Mouse (Mus musculus) embryo, embryonic 11.5 days (tissue): ENCODE measurements around the gene Slc25a21.

ENCODE experiments used
- DNase-seq: peaks from one replicate; pipeline ENCODE4 v3.0.0-alpha.2; 2012; ENCODE audit warnings: low read depth, low spot score

The Slc25a21 gene

GRCm38 (mm10) chr12:56691427-56692079 lies 505.7 kb downstream of the Slc25a21 start, which contains the start of gene Pax9:
Pax9 (plus strand) TSS chr12:56691767.
- DNase-seq = no peak

DNA sequence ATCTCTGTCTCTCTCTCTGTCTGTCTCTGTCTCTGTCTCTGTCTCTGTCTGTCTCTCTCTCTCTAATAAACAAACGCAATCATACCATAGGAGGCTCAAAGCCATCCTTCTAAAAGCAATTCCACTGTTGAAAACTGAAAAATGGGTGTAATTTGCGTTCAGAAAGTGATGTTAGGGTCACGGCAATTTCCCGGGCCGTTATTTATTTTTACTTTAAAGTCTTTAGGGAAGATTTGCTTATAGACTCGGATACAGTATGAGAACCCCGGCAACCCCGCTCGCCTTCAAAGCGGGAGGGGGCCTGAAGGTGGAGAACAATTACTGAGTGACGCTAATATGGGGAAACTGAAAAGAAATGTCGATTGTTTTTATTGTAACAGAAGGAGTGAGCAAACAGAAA lies 506.3 kb downstream of the Slc25a21 start:
- no peak for DNase-seq

DNA sequence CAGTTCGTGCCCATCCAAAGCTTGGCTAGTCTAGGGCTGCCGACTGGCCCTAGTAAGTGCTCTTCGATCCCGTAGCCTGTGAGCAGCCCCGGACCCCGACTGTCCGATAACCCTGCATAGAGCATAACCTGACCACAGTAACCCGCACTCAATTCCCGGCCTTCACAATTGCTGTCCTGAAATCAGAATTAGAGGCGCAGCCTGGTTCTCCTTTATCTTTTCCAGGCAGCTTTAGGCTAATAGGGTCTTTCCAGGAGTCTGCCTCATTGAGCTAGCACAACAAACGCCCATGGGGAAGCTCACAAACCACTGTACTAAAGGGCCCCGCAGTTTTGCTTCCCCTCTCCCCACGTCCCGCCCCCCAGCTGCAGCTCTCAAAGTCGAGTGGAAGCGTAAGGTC lies 506.9 kb downstream of the Slc25a21 start:
- DNase-seq = no peak

DNA sequence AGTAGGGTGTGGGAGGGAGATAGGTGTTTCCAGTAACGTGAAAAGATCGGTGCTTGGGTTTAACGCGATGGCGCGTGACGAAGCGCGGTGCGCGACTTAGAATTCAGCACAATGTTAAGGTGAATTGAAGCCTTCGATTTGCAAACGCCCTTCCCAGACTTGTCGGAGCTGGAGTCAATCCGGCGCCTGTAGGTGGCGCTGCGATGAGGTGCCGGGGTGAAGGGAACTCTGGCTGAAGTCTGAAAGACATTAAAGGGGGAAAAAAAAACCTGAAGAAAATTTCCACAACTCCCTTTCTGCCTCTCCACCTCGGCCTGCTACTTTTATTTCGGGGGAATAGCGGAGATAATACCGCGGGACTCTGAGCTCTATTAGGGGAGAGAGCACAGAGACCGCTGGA lies 507.5 kb downstream of the Slc25a21 start:
- peak; percentile 67 for DNase-seq

GRCm38 (mm10) chr12:56689331-56689730 lies 507.9 kb downstream of the Slc25a21 start:
- DNase-seq = no peak

DNA sequence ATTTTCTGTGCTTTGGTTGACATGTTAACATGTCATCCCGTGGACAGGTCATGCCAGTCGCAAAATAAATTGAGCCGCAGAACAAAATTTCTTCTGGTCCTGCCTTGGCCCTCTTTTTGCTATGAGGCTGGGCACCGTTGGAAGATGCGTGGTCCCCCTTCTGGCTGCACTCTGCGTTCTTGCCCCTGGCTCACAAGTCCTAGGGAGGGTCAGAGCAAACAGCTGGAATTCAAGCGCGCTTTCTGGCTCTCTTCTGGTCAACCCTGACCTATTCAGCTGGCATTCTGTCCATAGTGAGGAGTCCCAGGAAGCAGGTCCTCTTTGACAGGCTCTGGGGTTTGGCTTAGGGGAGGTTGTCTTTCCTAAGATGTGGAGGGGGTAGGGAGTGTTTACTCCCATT lies 508.4 kb downstream of the Slc25a21 start:
- DNase-seq = no peak

GRCm38 (mm10) chr12:56688482-56688840 lies 508.8 kb downstream of the Slc25a21 start:
- no peak for DNase-seq

DNA sequence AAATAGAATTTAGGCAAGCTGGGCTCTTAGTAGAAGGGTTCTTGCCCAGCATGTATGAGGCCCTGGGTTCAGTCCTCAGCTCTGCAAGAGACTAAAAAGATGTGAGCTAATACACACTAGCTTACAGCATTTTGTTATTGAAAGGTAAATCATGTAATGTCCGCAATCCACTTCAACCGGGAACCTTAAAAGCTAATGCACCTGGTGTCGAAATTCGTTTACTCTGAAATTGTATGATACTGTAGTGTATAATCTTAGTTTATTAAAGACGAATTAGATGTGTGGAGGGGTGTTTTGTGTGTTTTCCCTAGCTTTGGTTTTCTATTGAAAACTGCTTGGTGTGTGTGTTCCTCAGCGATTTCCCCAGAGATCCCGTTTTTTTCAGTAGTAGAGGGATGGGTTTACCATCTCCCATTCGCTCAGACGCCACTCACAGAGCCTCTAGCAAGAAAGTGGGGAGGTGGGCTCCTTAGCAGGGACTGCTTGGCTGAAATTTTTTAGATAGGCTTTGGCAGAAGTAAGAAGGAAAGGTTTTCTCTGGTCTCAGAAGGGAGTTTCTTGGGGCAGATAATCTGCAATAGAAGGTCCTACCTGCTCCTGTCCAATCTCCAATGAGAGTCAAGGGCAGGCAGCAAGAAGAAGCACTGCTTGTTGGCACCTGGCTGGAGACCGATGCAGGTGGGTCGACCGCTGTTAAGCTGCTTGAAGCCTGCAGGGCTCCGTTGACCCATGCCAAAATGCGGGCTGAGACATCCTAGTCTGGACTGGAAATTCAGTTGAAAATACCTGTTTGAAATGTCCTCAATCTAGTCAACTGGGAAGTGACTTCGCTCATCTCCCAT lies 509.4 kb downstream of the Slc25a21 start:
- no peak for DNase-seq

DNA sequence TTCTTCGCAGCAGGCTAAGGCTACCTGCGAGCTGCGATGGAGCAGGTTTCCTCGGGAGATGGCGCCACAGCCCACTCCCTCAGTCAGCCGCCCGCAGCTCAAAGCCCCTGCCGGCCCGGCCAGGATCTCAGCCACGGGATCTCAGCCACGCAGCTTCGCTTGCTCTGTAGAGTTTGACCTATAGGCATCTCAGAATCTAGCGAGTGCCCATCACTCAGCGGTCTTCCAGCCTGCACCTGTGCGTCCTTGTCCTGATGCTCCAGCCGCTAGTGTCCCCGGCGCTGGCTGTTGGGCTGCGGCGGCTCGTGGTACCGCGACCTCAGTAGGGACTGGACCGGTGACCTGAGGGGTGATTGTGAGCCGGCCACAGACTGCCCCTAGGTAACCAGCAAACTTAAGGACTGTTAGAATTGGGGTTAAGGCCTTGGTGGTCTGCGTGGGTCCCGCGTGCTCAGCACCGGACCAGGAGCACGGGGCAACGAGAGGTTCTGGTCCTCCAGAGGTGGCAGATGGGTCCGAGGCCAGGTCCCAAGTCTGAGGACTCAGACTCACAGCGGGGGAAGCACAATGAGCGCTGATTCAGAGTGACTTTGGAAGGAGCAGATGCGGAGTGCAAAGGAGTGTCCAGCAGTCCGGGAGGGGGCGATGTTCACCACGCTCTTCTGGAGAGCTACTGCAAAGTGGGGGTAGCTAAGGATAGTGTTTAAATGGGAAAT lies 516.0 kb downstream of the Slc25a21 start:
- no peak for DNase-seq

DNA sequence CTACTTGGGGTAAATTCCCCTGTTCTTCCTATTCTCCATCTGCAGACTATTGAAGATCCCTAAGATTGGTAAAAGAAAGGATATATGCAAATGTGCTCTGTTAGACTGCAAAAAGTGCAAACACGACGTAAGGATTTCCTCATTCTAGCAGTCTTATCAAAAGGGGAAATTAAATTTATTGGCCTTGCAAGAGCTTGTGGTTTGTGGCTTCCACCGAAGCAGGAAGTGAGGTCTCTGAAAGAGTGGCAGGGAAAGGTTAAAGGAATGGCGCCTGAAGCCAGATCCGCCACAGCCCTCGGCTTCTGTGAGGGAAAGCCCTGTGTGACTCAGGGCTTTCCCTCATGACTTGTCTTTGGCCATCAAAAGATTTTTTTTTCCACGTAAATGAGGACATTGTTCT lies 519.7 kb downstream of the Slc25a21 start:
- no peak for DNase-seq

- no peak for DNase-seq
These were observed 522.5 kb downstream of the Slc25a21 start for GRCm38 (mm10) chr12:56674726-56675125.

- DNase-seq = no peak
These were observed 526.5 kb downstream of the Slc25a21 start for GRCm38 (mm10) chr12:56670795-56671194.

- no peak for DNase-seq
These were observed 527.7 kb downstream of the Slc25a21 start for GRCm38 (mm10) chr12:56669451-56670122.
